12 mouse cellular contexts compared by ENCODE assay signal in genomic region chr12:73699471-73700186, GRCm38 (mm10).
A peak's percentile ranks its signal among the peaks of the same experiment; 100 is the strongest.
DNase-seq lines count a peak whose midpoint lies in the region; ATAC-seq lines count a peak whose summit lies in the region.
"Had no signal": no experiment of that assay in that cellular context is flagged by ENCODE, and none has a peak within 500 bp of the region (broad histone marks: within the 10 kb centered on the region; RNA-seq: fewer than 3 reads in every experiment).

No protein-coding gene starts in this region.

- H3K36me3 ChIP-seq in forebrain, embryonic 16.5 days (ENCODE audit: control insufficient read depth, insufficient read depth): no peaks in the 10 kb centered on the region
- H3K36me3 ChIP-seq in midbrain, embryonic 15.5 days (replicated peaks): no peaks in the 10 kb centered on the region
- 0 out of 2 replicates have a peak, but pooled peaks cover 6% of the 10 kb centered on the region for H3K36me3 ChIP-seq in heart, embryonic 12.5 days

- 0 out of 2 replicates have a peak overlapping the region, but pooled peaks have one; percentile 8 for H3K27ac ChIP-seq in forebrain, embryonic 16.5 days (ENCODE audit: low read length)
- peak overlapping the region; percentile 61 for H3K27ac ChIP-seq in midbrain, embryonic 15.5 days
- no peak overlapping the region for H3K27ac ChIP-seq in heart, embryonic 12.5 days (ENCODE audit: poor library complexity, severe bottlenecking)
- H3K27ac ChIP-seq: heart, embryonic 10.5 days; liver, embryonic 14.5 days had no signal

- H3K9me3 ChIP-seq in forebrain, embryonic 16.5 days (ENCODE audit: control insufficient read depth, low read length): no peaks in the 10 kb centered on the region
- no peaks in the 10 kb centered on the region for H3K9me3 ChIP-seq in midbrain, embryonic 15.5 days
- H3K9me3 ChIP-seq in heart, embryonic 12.5 days (replicated peaks): no peaks in the 10 kb centered on the region
- H3K9me3 ChIP-seq: heart, embryonic 10.5 days had no signal

- H3K27me3 ChIP-seq in forebrain, embryonic 16.5 days (replicated peaks; ENCODE audit: control insufficient read depth, insufficient read depth, low read length): no peaks in the 10 kb centered on the region
- H3K27me3 ChIP-seq in midbrain, embryonic 15.5 days (replicated peaks): no peaks in the 10 kb centered on the region
- H3K27me3 ChIP-seq in heart, embryonic 12.5 days (replicated peaks): no peaks in the 10 kb centered on the region
- H3K27me3 ChIP-seq: CH12.LX had no signal

- H3K9ac ChIP-seq in forebrain, embryonic 16.5 days (replicated peaks; ENCODE audit: low read depth, low read length): peak overlapping the region; percentile 7; the same call in 1 of the 2 replicates
- H3K9ac ChIP-seq in midbrain, embryonic 15.5 days: no peak overlapping the region
- no peak overlapping the region for H3K9ac ChIP-seq in heart, embryonic 12.5 days
- H3K9ac ChIP-seq: liver, embryonic 14.5 days had no signal

- peak; percentile 19 to 40 for DNase-seq in frontal cortex, postnatal 36 days (ENCODE audit: low spot score in 2 of 2)
- no peak for DNase-seq in frontal cortex, postnatal 10 days (ENCODE audit: low spot score in 2 of 2)
- DNase-seq in CD4-positive helper T cell, adult 2 months (ENCODE audit: low read depth, low spot score): peak; percentile 83
- no peak for DNase-seq in kidney, adult 18-20 months
- no peak for DNase-seq in adrenal gland, postnatal 14 days

- H3K4me1 ChIP-seq in forebrain, embryonic 16.5 days (replicated peaks; ENCODE audit: control insufficient read depth, insufficient read depth, low read length): 0 out of 2 replicates have a peak, but pooled peaks cover 9% of the 10 kb centered on the region
- H3K4me1 ChIP-seq in midbrain, embryonic 15.5 days: peaks cover 17% of the 10 kb centered on the region
- peaks cover 21% of the 10 kb centered on the region for H3K4me1 ChIP-seq in heart, embryonic 12.5 days (replicated peaks)

- no peak overlapping the region for H3K4me3 ChIP-seq in forebrain, embryonic 16.5 days (replicated peaks; ENCODE audit: low read length)
- H3K4me3 ChIP-seq in midbrain, embryonic 15.5 days: no peak overlapping the region
- H3K4me3 ChIP-seq in heart, embryonic 12.5 days: no peak overlapping the region
- H3K4me3 ChIP-seq: heart, embryonic 10.5 days; myocyte had no signal

- WGBS in forebrain, embryonic 16.5 days: 53% methylated on average over 17 of the region's 17 CpGs
- 43% methylated on average over 17 of the region's 17 CpGs for WGBS in midbrain, embryonic 15.5 days
- WGBS in heart, embryonic 12.5 days: 73% methylated on average over 17 of the region's 17 CpGs

- peak; percentile 27; the same call in 1 of the 2 replicates for ATAC-seq in forebrain, embryonic 16.5 days
- peak; percentile 70 for ATAC-seq in midbrain, embryonic 15.5 days (replicated peaks)
- ATAC-seq in heart, embryonic 12.5 days (ENCODE audit: insufficient number of reproducible peaks, low FRiP score): no peak

- 0 out of 2 replicates have a peak overlapping the region, but pooled peaks have one; percentile 2 for H3K4me2 ChIP-seq in forebrain, embryonic 16.5 days (ENCODE audit: low read length)
- H3K4me2 ChIP-seq in midbrain, embryonic 15.5 days: no peak overlapping the region
- H3K4me2 ChIP-seq in heart, embryonic 12.5 days: no peak overlapping the region

Comparison
In these comparisons a context has a peak if more than half of its experiments do, and no peak if none do; other contexts are left out.
1. DNase-seq: peak in frontal cortex, postnatal 36 days (2 of 2) and CD4-positive helper T cell, adult 2 months (single experiment); none in frontal cortex, postnatal 10 days (0 of 2), kidney, adult 18-20 months (single experiment) and adrenal gland, postnatal 14 days (single experiment).